Mouse (Mus musculus) C2C12 (cell line): Measurements from ENCODE around the gene Gm11549. TPM values are rescaled to one million over a fixed set of nuclear protein-coding genes. Genes with fewer than 3 reads are reported as not detected.
A peak's percentile ranks its signal among the peaks of the same experiment; 100 is the strongest.

ENCODE experiments used
- H3K27me3 ChIP-seq: one replicate; pipeline ENCODE4 v1.6.1; 2011; ENCODE audit not compliant: control insufficient read depth, insufficient read depth, insufficient read length
- H3K36me3 ChIP-seq: one replicate; pipeline ENCODE4 v1.6.1; 2011; ENCODE audit not compliant: control insufficient read depth, insufficient read depth
- H3K4me3 ChIP-seq: one replicate; pipeline ENCODE4 v1.5.1; 2011; ENCODE audit warnings: mild to moderate bottlenecking, control low read depth; ENCODE audit not compliant: poor library complexity, insufficient read depth, severe bottlenecking
- H3K79me2 ChIP-seq: one replicate; pipeline ENCODE4 v1.6.1; 2011; ENCODE audit not compliant: control insufficient read depth, insufficient read depth
- H3K79me3 ChIP-seq: one replicate; pipeline ENCODE4 v1.6.1; 2011; ENCODE audit warnings: low read depth, control low read depth
- H3ac ChIP-seq: one replicate; pipeline ENCODE3; 2011; ENCODE audit warnings: low read depth; ENCODE audit not compliant: control insufficient read depth, insufficient read length
- CEBPB ChIP-seq: IDR thresholded peaks from one replicate; pipeline ENCODE4 v1.6.1; 2011; ENCODE audit warnings: low read depth, mild to moderate bottlenecking, control low read depth, moderate library complexity
- CTCF ChIP-seq: IDR thresholded peaks from one replicate; pipeline ENCODE4 v1.5.1; 2011; ENCODE audit not compliant: control insufficient read depth, insufficient read depth, insufficient read length
- FOSL1 ChIP-seq: IDR thresholded peaks from one replicate; pipeline ENCODE4 v1.8.0; 2011; ENCODE audit warnings: mild to moderate bottlenecking, low read length; ENCODE audit not compliant: poor library complexity, insufficient read depth, severe bottlenecking
- MAX ChIP-seq: IDR thresholded peaks from one replicate; pipeline ENCODE4 v1.6.1; 2011; ENCODE audit warnings: mild to moderate bottlenecking, control low read depth
- MYOD1 ChIP-seq: IDR thresholded peaks from one replicate; pipeline ENCODE4 v1.6.1; 2011; ENCODE audit warnings: low read depth; ENCODE audit not compliant: control insufficient read depth, insufficient read length
- MYOG ChIP-seq: IDR thresholded peaks from one replicate; pipeline ENCODE4 v1.6.1; 2011; ENCODE audit not compliant: control insufficient read depth, insufficient read length; ENCODE audit errors: extremely low read depth
- USF1 ChIP-seq: IDR thresholded peaks from one replicate; pipeline ENCODE4 v1.6.1; 2011; ENCODE audit warnings: low read depth, mild to moderate bottlenecking, control low read depth, moderate library complexity
- long read RNA-seq, 2 experiments: library from polyadenylated mRNA; unstranded; transcript quantifications; one replicate each; pipeline ENCODE4 v2.0.0; 2019 to 2020
- polyA plus RNA-seq: library from polyadenylated mRNA; unstranded; fragments of >200 nt; fragmentation: generic; extraction: Trizol; gene quantifications from one replicate; pipeline ENCODE4 v1.2.1, GENCODE M21; 2012; ENCODE audit warnings: missing spikeins

The Gm11549 gene
- polyA plus RNA-seq: not detected
- long read RNA-seq, experiment 1: 0 reads
- long read RNA-seq, experiment 2: 0 reads

DNA sequence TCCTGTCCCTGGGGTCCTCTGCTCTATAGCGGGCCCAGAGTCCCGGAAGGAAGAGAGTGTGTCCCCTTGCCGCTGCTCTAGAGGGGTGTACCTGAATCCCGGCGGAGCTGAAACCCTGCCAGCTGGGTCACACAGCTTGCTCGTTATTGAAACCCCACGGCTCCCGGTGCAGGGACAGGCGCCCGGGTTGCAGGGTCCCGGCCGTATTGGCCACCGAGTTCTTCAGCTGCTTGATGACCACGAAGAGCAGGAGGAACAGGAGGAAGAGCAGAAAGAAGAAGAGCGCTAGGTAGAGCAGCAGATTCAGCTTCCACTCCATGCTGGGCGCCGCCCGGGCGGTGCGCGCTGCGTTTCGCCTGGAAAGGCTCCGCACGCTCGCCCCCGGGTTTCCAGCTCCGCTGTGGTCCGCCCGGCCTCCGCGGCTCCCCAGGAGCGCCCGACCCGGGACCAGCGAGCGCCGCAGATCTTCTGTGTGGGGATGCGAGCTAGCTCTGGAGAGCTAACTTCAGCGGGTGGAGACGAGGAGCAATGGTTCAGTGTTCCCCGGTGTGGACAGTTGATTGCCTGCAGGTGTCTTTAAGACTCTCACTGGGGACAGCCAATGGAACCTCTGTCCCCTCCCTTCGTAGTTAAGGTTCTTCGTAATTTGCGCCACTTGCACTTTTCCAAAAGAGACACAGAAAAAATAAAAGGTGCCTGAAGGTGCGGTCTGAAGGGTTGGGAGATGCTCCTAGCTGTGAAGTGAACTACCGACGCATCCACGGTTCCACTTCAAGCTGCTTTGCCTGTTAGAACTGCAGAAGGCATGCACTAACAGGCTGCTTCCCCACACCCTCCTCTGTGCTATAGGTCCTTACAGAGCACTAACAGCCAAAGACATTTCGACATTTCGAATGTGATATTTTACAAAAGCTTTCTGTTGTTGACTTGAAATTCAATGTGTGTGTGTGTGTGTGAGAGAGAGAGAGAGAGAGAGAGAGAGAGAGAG, at the start of gene Gm11549:
TSS of gene Gm11549 (minus strand) at position 741 of the 988 bp plus-strand sequence.
- Histone ChIP-seq H3K4me3 (no peak within 1 kb of the TSS), H3K27me3 (peaks cover 10% of the 10 kb centered on the region), H3K79me2 (no peaks in the 10 kb centered on the region), H3K36me3 (no peaks in the 10 kb centered on the region), H3ac (no peak within 1 kb of the TSS), H3K79me3 (no peaks in the 10 kb centered on the region)
- TF ChIP-seq CTCF (no peak), FOSL1 (no peak), CEBPB (no peak), USF1 (no peak), MYOG (no peak), MYOD1 (no peak), MAX (no peak)

GRCm38 (mm10) chr3:36569836-36570235, 48.2 kb upstream of the Gm11549 start:
- TF ChIP-seq CTCF: no peak
- no peak for TF ChIP-seq MYOD1
- TF ChIP-seq MYOG: no peak
- no peak for TF ChIP-seq USF1
- TF ChIP-seq MAX: no peak
- TF ChIP-seq CEBPB: no peak
- TF ChIP-seq FOSL1: no peak
- Histone ChIP-seq H3K27me3 (no peaks in the 10 kb centered on the region), H3K36me3 (peaks cover 61% of the 10 kb centered on the region), H3K79me3 (peaks cover 36% of the 10 kb centered on the region), H3ac (peak overlapping the region; percentile 48), H3K4me3 (peak overlapping the region; percentile 96), H3K79me2 (peaks cover 55% of the 10 kb centered on the region)

DNA sequence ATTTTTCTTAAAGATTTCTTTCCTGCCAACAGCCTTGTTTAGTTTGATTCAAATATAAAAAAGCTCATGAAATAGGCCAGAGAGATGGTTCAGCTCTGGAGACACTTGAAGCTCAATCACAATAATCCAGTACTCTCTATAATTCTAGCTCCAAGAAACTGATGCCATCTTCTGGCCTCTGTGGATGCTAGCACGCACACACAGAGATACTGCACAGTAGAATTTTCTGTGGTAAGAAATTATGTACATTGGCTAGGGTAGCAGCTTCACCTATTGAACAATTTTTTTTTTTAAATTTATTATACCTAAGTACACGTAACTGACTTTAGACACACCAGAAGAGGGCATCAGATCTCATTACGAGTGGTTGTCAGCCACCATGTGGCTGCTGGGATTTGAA, 42.1 kb upstream of the Gm11549 start:
- peaks cover 6% of the 10 kb centered on the region for H3K79me3 ChIP-seq
- H3K79me2 ChIP-seq: peaks cover 24% of the 10 kb centered on the region
- no peak overlapping the region for H3ac ChIP-seq
- H3K36me3 ChIP-seq: peaks cover 78% of the 10 kb centered on the region
- no peaks in the 10 kb centered on the region for H3K27me3 ChIP-seq
- H3K4me3 ChIP-seq: no peak overlapping the region
- no peak for TF ChIP-seq USF1
- TF ChIP-seq MYOG: no peak
- TF ChIP-seq CTCF: no peak
- no peak for TF ChIP-seq FOSL1
- no peak for TF ChIP-seq CEBPB
- no peak for TF ChIP-seq MAX

DNA sequence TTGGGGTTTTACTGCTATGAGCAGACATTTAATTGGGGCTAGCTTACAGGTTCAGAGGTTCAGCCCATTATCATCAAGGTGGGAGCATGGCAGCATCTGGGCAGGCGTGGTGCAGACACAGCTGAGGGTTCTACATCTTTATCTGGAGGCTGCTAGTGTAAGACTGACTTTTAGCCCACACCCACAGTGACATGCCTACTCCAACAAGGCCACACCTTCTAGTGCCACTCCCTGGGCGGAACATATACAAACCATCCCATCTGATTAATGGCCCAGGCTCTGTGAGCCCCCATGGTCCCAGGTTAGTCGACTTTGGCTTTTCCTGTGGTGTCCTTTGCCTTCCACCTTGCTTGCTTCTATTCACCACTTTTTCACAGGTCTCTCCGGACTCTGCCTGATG, 38.0 kb upstream of the Gm11549 start:
- Histone ChIP-seq H3K4me3 (no peak overlapping the region), H3K36me3 (peaks cover 71% of the 10 kb centered on the region), H3K79me3 (no peaks in the 10 kb centered on the region), H3K27me3 (no peaks in the 10 kb centered on the region), H3ac (no peak overlapping the region), H3K79me2 (no peaks in the 10 kb centered on the region)
- TF ChIP-seq USF1: no peak
- no peak for TF ChIP-seq CEBPB
- TF ChIP-seq CTCF: no peak
- no peak for TF ChIP-seq MAX
- TF ChIP-seq FOSL1: no peak
- TF ChIP-seq MYOG: no peak
- no peak for TF ChIP-seq MYOD1

DNA sequence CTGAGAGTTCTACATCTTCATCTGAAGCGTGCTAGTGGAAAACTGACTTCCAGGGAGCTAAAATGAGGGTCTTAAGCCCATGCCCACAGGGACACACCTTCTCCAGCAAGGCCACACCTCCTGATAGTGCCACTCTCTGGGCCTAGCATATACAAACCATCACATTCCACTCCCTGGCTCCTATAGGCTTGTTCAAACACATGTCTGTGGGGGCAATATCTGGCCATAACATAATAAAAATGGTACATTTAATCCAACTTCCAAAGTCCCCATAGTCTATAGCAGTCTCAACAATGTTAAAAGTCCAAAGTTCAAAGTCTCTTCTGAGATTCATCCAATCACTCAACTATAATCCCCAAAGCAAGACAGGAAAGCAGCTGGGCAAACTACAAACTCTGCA, 36.0 kb upstream of the Gm11549 start:
- Histone ChIP-seq H3K4me3 (no peak overlapping the region), H3K79me2 (peaks cover 13% of the 10 kb centered on the region), H3K36me3 (peaks cover 57% of the 10 kb centered on the region), H3K27me3 (no peaks in the 10 kb centered on the region), H3ac (no peak overlapping the region), H3K79me3 (peaks cover 8% of the 10 kb centered on the region)
- TF ChIP-seq CEBPB (no peak), MYOG (no peak), MAX (no peak), CTCF (no peak)

- Histone ChIP-seq H3K79me2 (peaks cover 20% of the 10 kb centered on the region), H3K79me3 (peaks cover 8% of the 10 kb centered on the region), H3ac (peak within 1 kb of the TSS; percentile 95), H3K4me3 (peak within 1 kb of the TSS; percentile 86), H3K27me3 (no peaks in the 10 kb centered on the region), H3K36me3 (peaks cover 31% of the 10 kb centered on the region)
- TF ChIP-seq USF1 (no peak), CTCF (no peak), MYOD1 (no peak), MYOG (no peak), CEBPB (no peak), MAX (no peak), FOSL1 (no peak)
Observed at GRCm38 (mm10) chr3:36552406-36553047, 30.9 kb upstream of the Gm11549 start, which contains the start of gene Exosc9. Gene Exosc9, plus strand, starts transcription at chr3:36552606.
